Mouse (Mus musculus): ENCODE measurements around the gene A2ml1. TPM values are rescaled to one million over a fixed set of nuclear protein-coding genes. Genes with fewer than 3 reads are reported as not detected.

A2ml1 gene
- polyA plus RNA-seq, 1 experiment: 16.5 TPM

DNA sequence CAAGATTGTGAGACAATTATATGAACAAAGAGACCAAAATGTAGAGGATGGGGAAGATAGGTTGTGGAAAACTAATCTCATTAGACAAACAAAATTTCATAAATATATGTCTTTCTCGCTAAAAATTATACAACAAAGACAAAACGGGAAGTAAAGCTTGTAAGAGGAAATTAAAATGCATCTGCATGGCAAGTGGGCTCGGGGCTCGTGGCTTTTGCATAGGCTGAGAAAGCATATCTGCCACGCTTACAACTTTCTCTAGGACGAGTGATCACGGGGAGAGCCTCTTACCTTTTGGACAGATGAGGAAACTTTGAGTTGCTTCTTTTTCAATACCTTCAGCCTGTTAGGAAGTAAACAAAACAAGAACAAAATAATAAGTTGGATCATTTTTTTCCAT lies 27.4 kb downstream of the A2ml1 start:
- DNase-seq (ENCODE audit: extremely low spot score in 1 of 2, low spot score in 1 of 2): no peak

GRCm38 (mm10) chr6:128549463-128550452 lies 31.6 kb downstream of the A2ml1 start:
- no peak for DNase-seq (ENCODE audit: extremely low spot score in 1 of 2, low spot score in 1 of 2)

GRCm38 (mm10) chr6:128548532-128548931 lies 32.9 kb downstream of the A2ml1 start:
- DNase-seq (ENCODE audit: extremely low spot score in 1 of 2, low spot score in 1 of 2): no peak

GRCm38 (mm10) chr6:128545402-128545801 lies 36.0 kb downstream of the A2ml1 start:
- DNase-seq (ENCODE audit: extremely low spot score in 1 of 2, low spot score in 1 of 2): no peak

DNA sequence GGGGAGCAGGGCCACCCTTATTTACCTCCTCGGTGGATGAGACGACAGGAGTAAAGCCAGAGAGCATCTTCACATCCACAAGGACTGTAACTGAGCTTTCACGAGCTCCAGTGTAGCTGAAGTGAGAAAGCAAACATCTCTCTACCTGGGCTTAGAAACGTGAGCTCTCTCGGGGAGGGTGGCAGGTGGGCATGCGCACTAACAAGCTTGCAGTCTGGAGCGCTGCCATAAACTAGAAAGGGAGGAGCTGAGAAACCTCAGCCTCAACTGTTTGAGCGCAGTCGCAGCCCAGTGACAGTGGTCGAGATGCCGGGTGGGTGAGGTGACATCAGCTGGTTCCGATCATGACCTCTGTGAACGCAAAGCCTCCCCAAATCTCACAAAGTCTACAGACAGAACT lies 38.2 kb downstream of the A2ml1 start:
- DNase-seq (ENCODE audit: extremely low spot score in 1 of 2, low spot score in 1 of 2): peak in 1 of 2 experiments; percentile 44

GRCm38 (mm10) chr6:128535250-128535649 lies 46.2 kb downstream of the A2ml1 start:
- DNase-seq (ENCODE audit: extremely low spot score in 1 of 2, low spot score in 1 of 2): no peak

GRCm38 (mm10) chr6:128533296-128533695 lies 48.1 kb downstream of the A2ml1 start:
- no peak for DNase-seq (ENCODE audit: extremely low spot score in 1 of 2, low spot score in 1 of 2)

- DNase-seq (ENCODE audit: extremely low spot score in 1 of 2, low spot score in 1 of 2): no peak
Measured at GRCm38 (mm10) chr6:128532701-128533100, 48.7 kb downstream of the A2ml1 start.

DNA sequence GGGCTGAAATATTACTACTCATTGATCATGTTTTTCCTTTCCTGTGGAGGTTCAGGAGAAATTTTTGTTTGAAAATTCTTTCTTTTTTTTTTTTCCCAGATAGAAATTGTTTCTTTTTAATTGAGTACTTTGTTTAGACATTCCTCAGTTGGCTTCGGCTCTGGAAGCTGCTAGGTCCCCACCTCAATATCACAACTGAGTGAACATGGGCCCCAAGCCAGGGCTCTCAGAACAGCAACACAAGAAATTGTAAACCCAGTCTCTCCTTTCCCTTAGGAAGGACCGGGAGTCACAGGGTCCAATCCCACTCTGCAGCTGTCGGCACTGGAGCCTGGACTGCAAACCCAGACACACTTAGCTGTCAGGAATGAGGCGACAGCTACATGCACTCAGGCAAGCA lies 52.9 kb downstream of the A2ml1 start:
- no peak for DNase-seq (ENCODE audit: extremely low spot score in 1 of 2, low spot score in 1 of 2)

GRCm38 (mm10) chr6:128527110-128527509 lies 54.3 kb downstream of the A2ml1 start:
- DNase-seq (ENCODE audit: extremely low spot score in 1 of 2, low spot score in 1 of 2): no peak

- no peak for DNase-seq (ENCODE audit: extremely low spot score in 1 of 2, low spot score in 1 of 2)
Measured at GRCm38 (mm10) chr6:128526601-128527000, 54.8 kb downstream of the A2ml1 start, which contains the start of gene Pzp. TSS of gene Pzp (minus strand) at chr6:128526720.

GRCm38 (mm10) chr6:128525801-128526200 lies 55.6 kb downstream of the A2ml1 start:
- DNase-seq (ENCODE audit: extremely low spot score in 1 of 2, low spot score in 1 of 2): no peak

DNA sequence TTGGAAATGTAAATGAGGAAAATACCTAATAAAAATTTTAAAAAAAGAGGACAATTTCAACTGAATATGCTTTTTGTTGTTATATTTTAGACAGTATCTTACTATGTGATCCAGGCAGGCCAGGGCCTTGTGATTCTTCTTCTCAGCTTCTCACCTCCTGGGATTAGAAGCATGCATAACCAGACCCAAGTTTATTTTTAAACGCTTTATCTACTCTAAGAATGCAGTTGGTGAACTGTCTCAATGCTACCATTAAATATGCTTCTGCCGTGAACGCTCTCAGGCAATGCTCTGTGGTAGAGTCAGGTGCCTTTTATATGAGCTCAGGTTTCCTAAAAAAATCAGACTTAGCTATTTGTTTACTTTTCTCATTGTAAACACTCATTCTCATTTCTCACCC lies 58.0 kb downstream of the A2ml1 start:
- no peak for DNase-seq (ENCODE audit: extremely low spot score in 1 of 2, low spot score in 1 of 2)

GRCm38 (mm10) chr6:128519159-128519558 lies 62.2 kb downstream of the A2ml1 start:
- no peak for DNase-seq (ENCODE audit: extremely low spot score in 1 of 2, low spot score in 1 of 2)

DNA sequence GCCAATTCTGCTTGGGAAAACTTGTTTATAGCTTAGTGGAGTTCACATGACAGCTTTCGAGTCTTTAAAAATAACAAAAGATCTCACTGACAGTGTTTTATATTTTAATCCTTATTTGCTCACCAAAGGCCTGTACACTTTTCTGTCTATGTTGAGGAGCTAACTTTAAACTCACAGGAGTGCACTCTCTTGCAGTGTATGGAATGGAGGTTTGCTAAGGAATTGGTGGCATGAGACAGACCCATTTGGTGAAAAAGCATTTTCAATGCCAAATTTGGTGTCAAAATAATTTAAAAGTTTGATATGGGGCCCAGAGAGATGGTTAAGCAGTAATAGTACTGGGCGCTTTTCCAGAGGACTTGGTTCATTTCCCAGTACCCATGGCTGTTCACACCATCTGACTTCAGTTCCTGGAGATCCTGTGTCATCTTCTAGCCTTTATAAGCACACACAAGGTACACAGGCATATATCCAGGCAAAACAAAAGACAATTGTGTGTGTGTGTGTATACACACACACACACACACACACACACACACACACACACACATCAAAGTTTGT lies 75.7 kb downstream of the A2ml1 start:
- DNase-seq (ENCODE audit: extremely low spot score in 1 of 2, low spot score in 1 of 2): peak in 1 of 2 experiments; percentile 25

DNA sequence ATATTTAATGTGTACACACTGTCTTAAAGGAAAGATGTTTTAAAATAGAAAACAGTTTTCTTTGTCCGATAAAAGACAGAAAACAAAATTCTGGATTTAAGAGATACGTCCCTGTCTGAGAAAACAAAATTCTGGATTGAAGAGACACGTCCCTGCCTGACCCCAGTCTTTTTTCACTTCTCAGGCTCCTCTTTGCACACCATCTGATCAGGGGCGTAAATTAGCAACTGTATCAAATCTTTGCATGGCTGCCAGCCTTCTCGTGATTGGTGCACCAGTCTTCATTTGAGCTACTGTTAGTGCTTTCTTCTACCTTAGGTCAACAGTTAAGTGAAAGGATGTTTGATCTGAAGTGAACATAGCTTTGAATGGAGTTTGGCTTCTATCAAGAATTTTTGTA lies 76.7 kb downstream of the A2ml1 start:
- DNase-seq (ENCODE audit: extremely low spot score in 1 of 2, low spot score in 1 of 2): no peak

- DNase-seq (ENCODE audit: extremely low spot score in 1 of 2, low spot score in 1 of 2): no peak
Measured at GRCm38 (mm10) chr6:128495346-128495745, 86.1 kb downstream of the A2ml1 start.

DNA sequence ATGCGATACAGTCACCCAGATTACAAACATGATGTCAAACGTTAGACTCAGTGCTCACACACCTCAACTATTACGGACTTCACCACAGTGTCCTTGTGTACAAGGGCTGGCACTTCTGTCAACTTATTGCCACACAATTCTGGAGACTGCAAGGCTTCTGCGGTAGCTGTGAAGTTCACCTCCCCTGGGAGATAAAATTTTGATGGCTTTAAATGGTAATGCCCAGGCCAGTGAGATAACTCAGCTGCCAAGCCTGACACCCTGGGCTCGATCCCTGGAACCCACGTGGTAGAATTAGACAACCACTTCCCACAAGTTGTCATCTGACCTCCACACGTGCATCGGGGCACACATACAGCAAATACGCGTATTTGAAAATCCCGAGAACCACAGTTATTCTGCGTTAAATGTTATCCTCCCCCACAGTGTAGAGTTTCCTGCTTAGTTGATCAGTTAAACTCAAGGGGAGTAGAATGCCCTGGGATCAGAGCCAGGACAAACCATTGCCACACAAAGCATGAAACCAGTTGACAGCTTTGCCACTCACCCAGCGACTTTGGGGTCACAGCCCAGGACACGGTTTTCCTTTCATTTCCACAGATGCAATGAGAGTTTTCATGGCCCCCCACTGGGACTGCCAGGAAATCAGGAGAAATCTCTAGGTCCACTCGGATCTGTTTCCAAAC lies 86.6 kb downstream of the A2ml1 start:
- no peak for DNase-seq (ENCODE audit: extremely low spot score in 1 of 2, low spot score in 1 of 2)

DNA sequence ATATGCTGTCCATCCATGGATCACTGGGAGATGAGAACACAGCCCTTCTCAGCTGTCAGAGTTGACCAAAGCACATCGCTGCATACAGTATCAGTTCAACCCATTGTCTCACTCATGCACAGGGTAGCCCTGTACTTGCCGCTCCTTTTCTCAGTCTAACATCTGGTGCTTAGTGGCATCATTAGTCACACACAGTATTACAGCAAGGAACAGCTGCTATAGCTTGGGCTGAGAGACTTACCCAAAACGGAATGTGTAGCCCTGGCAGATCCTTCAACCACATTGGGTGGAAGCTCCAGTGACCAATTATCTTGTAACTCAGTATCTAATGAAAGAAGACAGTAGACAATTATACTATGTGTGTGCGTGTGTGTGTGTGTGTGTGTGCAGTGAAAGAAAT lies 89.5 kb downstream of the A2ml1 start:
- DNase-seq (ENCODE audit: extremely low spot score in 1 of 2, low spot score in 1 of 2): no peak

DNA sequence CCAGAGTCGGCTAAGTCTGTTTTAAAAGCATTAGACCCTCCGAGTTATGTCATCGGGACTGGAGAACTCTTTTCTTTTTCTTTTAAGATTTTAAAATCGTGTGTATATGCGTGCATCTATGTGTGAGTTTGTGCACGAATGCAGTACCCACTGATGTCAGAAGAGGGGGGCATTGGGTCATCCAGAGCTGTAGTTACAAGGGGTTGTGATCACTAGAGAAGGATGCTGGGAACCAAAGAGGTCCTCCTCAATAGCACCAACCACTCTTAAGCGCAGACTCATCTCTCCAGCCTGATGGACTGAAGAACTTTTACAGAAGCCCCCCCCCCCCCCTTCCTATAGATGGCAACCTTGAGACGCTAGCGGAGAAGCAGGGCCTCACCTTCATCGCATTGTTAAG lies 91.3 kb downstream of the A2ml1 start:
- DNase-seq (ENCODE audit: extremely low spot score in 1 of 2, low spot score in 1 of 2): no peak

Data from frontal cortex, adult 2 months (tissue).